Mouse (Mus musculus) layer of hippocampus, adult 2 months (tissue): ENCODE measurements around the gene Ghdc. TPM values are rescaled to one million over a fixed set of nuclear protein-coding genes. Genes with fewer than 3 reads are reported as not detected.
"Not testable (repeated sequence)": the region's sequence is repeated elsewhere in the genome, so short reads cannot be mapped to it uniquely, and the experiment has no call there.

Experiments used
- DNase-seq, 2 experiments: peaks; one replicate each; pipeline ENCODE4 v3.0.0; 2022; ENCODE audit warnings: low spot score in 2 of 2
- H3K27ac ChIP-seq: fragments of 200-600 bp; 2 replicates; pipeline ENCODE4 v1.8.1; 2022
- H3K4me3 ChIP-seq: fragments of 200-600 bp; 2 replicates; pipeline ENCODE4 v1.8.1; 2022; ENCODE audit warnings: mild to moderate bottlenecking
- CTCF ChIP-seq: fragments of 200-600 bp; conservative IDR thresholded peaks from 2 replicates; pipeline ENCODE4 v1.8.1; 2022; ENCODE audit warnings: antibody characterized with exemption, mild to moderate bottlenecking, moderate library complexity
- total RNA-seq, 2 experiments: library from RNA; stranded (reverse); gene quantifications; 2 replicates each; pipeline ENCODE4 v1.2.3; 2021

Ghdc gene
- total RNA-seq, 2 experiments from 2014 or later = 4.3 to 5.2 TPM

GRCm38 (mm10) chr11:100804409-100804808 lies 33.7 kb upstream of the Ghdc start:
- no peak overlapping the region for H3K27ac ChIP-seq
- no peak for TF ChIP-seq CTCF
- H3K4me3 ChIP-seq = no peak overlapping the region
- no peak for DNase-seq

GRCm38 (mm10) chr11:100799426-100799825 lies 28.7 kb upstream of the Ghdc start:
- H3K4me3 ChIP-seq = no peak overlapping the region
- H3K27ac ChIP-seq = no peak overlapping the region
- DNase-seq = no peak
- TF ChIP-seq CTCF = no peak

GRCm38 (mm10) chr11:100796585-100796984 lies 25.8 kb upstream of the Ghdc start:
- Histone ChIP-seq H3K27ac (no peak overlapping the region), H3K4me3 (no peak overlapping the region)
- DNase-seq = no peak
- TF ChIP-seq CTCF = no peak

GRCm38 (mm10) chr11:100795386-100795785 lies 24.6 kb upstream of the Ghdc start:
- no peak overlapping the region for H3K27ac ChIP-seq
- DNase-seq = no peak
- no peak overlapping the region for H3K4me3 ChIP-seq
- TF ChIP-seq CTCF = no peak

- DNase-seq = no peak
These were observed 20.8 kb upstream of the Ghdc start for GRCm38 (mm10) chr11:100791457-100792049.

GRCm38 (mm10) chr11:100790644-100791043 lies 19.9 kb upstream of the Ghdc start:
- H3K4me3 ChIP-seq = not testable (repeated sequence)
- peak overlapping the region; percentile 67; the same call in 1 of the 2 replicates for H3K27ac ChIP-seq
- peak in 1 of 2 experiments; percentile 27 for DNase-seq

More at GRCm38 (mm10) chr11:100791457-100792049, 20.8 kb upstream of the Ghdc start:
- no peak overlapping the region for H3K4me3 ChIP-seq
- H3K27ac ChIP-seq = peak overlapping the region; percentile 43; the same call in 1 of the 2 replicates
- no peak for TF ChIP-seq CTCF

GRCm38 (mm10) chr11:100789702-100790101 lies 18.9 kb upstream of the Ghdc start:
- no peak overlapping the region for H3K27ac ChIP-seq
- H3K4me3 ChIP-seq = no peak overlapping the region
- TF ChIP-seq CTCF = no peak
- no peak for DNase-seq

GRCm38 (mm10) chr11:100785774-100786173 lies 15.0 kb upstream of the Ghdc start:
- Histone ChIP-seq H3K27ac (no peak overlapping the region), H3K4me3 (no peak overlapping the region)
- no peak for DNase-seq
- no peak for TF ChIP-seq CTCF

GRCm38 (mm10) chr11:100784286-100784685 lies 13.5 kb upstream of the Ghdc start:
- Histone ChIP-seq H3K27ac (no peak overlapping the region), H3K4me3 (no peak overlapping the region)
- no peak for DNase-seq
- no peak for TF ChIP-seq CTCF

GRCm38 (mm10) chr11:100782568-100782967 lies 11.8 kb upstream of the Ghdc start:
- TF ChIP-seq CTCF = no peak

GRCm38 (mm10) chr11:100781763-100782475 lies 11.2 kb upstream of the Ghdc start:
- Histone ChIP-seq H3K27ac (no peak overlapping the region), H3K4me3 (no peak overlapping the region)
- no peak for DNase-seq
- no peak for TF ChIP-seq CTCF

More at GRCm38 (mm10) chr11:100782568-100782967, 11.8 kb upstream of the Ghdc start:
- no peak overlapping the region for H3K4me3 ChIP-seq
- H3K27ac ChIP-seq = no peak overlapping the region
- no peak for DNase-seq

GRCm38 (mm10) chr11:100780247-100780646 lies 9.5 kb upstream of the Ghdc start:
- DNase-seq = no peak
- no peak for TF ChIP-seq CTCF
- H3K4me3 ChIP-seq = no peak overlapping the region
- no peak overlapping the region for H3K27ac ChIP-seq

GRCm38 (mm10) chr11:100778069-100778468 lies 7.3 kb upstream of the Ghdc start:
- TF ChIP-seq CTCF = no peak
- Histone ChIP-seq H3K4me3 (no peak overlapping the region), H3K27ac (no peak overlapping the region)
- DNase-seq = no peak

GRCm38 (mm10) chr11:100775921-100776320 lies 5.2 kb upstream of the Ghdc start:
- no peak for DNase-seq
- H3K27ac ChIP-seq = no peak overlapping the region
- no peak overlapping the region for H3K4me3 ChIP-seq
- TF ChIP-seq CTCF = no peak
